Mouse (Mus musculus): ENCODE measurements at regions not wholly inside any gene's neighbourhood (a gene's known extent, or its start where the extent isn't known, plus 50 kb on each side); places are given as distances from the start of the nearest gene placed in this dataset.

DNA sequence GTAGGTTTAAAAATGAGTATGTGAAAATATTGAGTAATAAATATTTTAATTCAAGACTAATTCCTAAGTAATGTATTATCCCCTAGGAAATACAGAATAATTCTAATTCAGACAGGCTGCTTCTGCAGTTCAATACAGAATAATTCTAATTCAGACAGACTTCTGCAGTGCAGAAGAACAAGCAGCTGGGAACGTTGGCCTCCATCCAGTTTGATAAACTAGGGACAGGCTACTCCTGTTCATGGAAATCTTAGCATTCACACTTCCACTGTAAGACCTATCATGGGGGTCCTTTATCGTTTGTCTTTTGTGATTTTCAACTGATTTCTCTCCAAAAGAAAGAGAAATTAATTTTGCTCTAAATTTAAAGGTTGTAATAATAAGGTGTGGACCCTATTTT, 319.2 kb downstream of the Kctd12 start:
- ATAC-seq (ENCODE audit: low read depth), result no peak
- no peaks in the 10 kb centered on the region for H3K4me1 ChIP-seq (ENCODE audit: control insufficient read depth, insufficient read depth, low read length)
- H3K9me3 ChIP-seq (ENCODE audit: control insufficient read depth, low read length), result no peaks in the 10 kb centered on the region
- no peak overlapping the region for H3K27ac ChIP-seq (ENCODE audit: low read depth, low read length)
- H3K4me2 ChIP-seq (ENCODE audit: low read depth, low read length), result no peak overlapping the region
- H3K36me3 ChIP-seq (ENCODE audit: control insufficient read depth, insufficient read depth, low read length), result no peaks in the 10 kb centered on the region
- no peaks in the 10 kb centered on the region for H3K27me3 ChIP-seq (ENCODE audit: control insufficient read depth, insufficient read depth, low read length)
- 74% methylated on average over 2 of the region's 2 CpGs for WGBS
- no peak overlapping the region for H3K4me3 ChIP-seq (ENCODE audit: low read depth, low read length)
- H3K9ac ChIP-seq (replicated peaks; ENCODE audit: low read depth, low read length), result no peak overlapping the region

DNA sequence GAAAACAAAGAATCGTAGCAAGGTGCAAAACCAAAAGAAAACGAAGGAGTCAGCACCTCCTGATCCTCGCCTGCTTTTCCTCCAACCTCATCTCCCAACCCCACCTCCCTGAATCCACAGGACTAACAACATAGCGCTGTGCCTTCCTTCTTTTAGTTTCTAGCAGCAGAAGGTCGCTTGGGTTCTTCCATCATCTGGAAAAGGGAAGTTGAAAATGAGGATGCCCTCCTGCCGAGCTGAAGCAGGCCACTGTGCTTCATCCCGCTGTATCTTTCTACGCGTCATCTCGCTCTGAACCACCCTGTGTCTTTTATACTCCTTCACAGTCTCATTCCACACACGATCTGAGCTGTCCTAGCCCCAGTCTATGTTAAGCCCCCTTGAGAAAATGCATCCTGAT, 322.1 kb downstream of the Kctd12 start:
- Histone ChIP-seq H3K4me3 (ENCODE audit: low read depth, low read length) (no peak overlapping the region), H3K9me3 (ENCODE audit: control insufficient read depth, low read length) (no peaks in the 10 kb centered on the region), H3K36me3 (ENCODE audit: control insufficient read depth, insufficient read depth, low read length) (no peaks in the 10 kb centered on the region), H3K9ac (replicated peaks; ENCODE audit: low read depth, low read length) (no peak overlapping the region), H3K4me1 (ENCODE audit: control insufficient read depth, insufficient read depth, low read length) (no peaks in the 10 kb centered on the region), H3K27me3 (ENCODE audit: control insufficient read depth, insufficient read depth, low read length) (no peaks in the 10 kb centered on the region), H3K4me2 (ENCODE audit: low read depth, low read length) (no peak overlapping the region), H3K27ac (ENCODE audit: low read depth, low read length) (no peak overlapping the region)
- ATAC-seq (ENCODE audit: low read depth), result no peak
- 81% methylated on average over 11 of the region's 11 CpGs for WGBS

DNA sequence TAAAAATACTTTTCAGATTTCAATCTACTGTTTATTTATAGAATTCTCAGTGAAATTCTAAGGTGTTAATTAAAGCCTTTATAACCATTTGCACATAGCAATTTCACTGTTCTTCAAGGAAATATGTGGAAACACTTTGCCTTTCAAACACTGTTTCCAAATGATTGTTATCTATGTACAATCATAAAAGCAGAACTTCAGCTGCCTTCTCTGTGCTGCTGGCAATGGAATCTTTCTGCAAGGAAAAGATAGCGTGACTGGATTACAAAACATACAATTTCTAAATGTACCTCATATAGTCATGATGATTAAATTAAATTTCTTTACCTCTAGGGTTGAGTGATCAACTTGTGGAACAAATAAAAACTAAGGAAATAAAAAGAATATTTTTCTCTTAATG, 326.2 kb downstream of the Kctd12 start:
- ATAC-seq (ENCODE audit: low read depth), result no peak
- Histone ChIP-seq H3K4me3 (ENCODE audit: low read depth, low read length) (no peak overlapping the region), H3K4me1 (ENCODE audit: control insufficient read depth, insufficient read depth, low read length) (no peaks in the 10 kb centered on the region), H3K9me3 (ENCODE audit: control insufficient read depth, low read length) (no peaks in the 10 kb centered on the region), H3K27me3 (ENCODE audit: control insufficient read depth, insufficient read depth, low read length) (no peaks in the 10 kb centered on the region), H3K27ac (ENCODE audit: low read depth, low read length) (no peak overlapping the region), H3K36me3 (ENCODE audit: control insufficient read depth, insufficient read depth, low read length) (no peaks in the 10 kb centered on the region), H3K4me2 (ENCODE audit: low read depth, low read length) (no peak overlapping the region), H3K9ac (replicated peaks; ENCODE audit: low read depth, low read length) (no peak overlapping the region)
- WGBS, result 86% methylated on average over 1 of the region's 1 CpGs

DNA sequence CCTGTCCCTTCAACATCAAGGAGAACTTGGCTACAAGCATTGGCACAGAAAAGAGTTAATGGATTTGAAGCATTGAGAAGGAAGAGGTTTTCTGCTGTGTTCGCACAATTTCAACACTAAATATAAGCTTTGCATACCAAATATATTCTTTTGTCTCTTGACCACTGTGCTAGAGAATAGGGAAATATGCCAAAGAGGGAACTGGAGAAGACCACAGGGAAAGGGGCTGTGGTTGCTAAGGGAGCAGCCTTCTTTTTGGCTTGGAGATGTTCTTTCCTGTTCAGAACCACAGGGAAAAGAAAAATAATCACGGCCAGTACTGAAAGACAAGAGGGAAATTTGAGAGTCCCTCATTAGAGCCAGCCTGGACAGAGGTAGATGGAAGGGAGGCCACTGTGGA, 352.8 kb downstream of the Kctd12 start:
- Histone ChIP-seq H3K4me3 (ENCODE audit: low read depth, low read length) (no peak overlapping the region), H3K4me2 (ENCODE audit: low read depth, low read length) (no peak overlapping the region), H3K9me3 (ENCODE audit: control insufficient read depth, low read length) (no peaks in the 10 kb centered on the region), H3K27me3 (ENCODE audit: control insufficient read depth, insufficient read depth, low read length) (no peaks in the 10 kb centered on the region), H3K36me3 (ENCODE audit: control insufficient read depth, insufficient read depth, low read length) (no peaks in the 10 kb centered on the region), H3K27ac (ENCODE audit: low read depth, low read length) (no peak overlapping the region), H3K9ac (replicated peaks; ENCODE audit: low read depth, low read length) (no peak overlapping the region), H3K4me1 (ENCODE audit: control insufficient read depth, insufficient read depth, low read length) (no peaks in the 10 kb centered on the region)
- no peak for ATAC-seq (ENCODE audit: low read depth)
- WGBS, result 82% methylated on average over 2 of the region's 2 CpGs

DNA sequence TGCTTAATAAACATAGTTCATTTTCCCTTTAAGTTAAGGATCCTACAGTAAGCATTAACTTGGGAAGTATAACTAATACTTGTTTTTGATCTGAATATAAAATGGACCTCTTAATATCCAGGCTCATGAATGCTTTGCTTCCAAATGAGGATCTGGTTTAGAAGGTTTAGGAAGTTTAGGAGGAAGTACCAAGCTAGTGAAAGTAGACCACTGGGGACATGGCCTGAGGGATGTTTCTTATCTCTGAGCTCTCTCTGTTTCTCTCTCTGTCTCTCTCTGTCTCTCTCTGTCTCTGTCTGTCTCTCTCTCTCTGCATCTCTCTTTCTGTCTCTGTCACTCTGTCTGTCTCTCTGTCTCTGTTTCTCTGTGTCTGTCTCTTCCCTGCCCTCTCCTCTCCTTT, 360.9 kb downstream of the Kctd12 start:
- no peaks in the 10 kb centered on the region for H3K4me1 ChIP-seq (ENCODE audit: control insufficient read depth, insufficient read depth, low read length)
- no peaks in the 10 kb centered on the region for H3K27me3 ChIP-seq (ENCODE audit: control insufficient read depth, insufficient read depth, low read length)
- no peaks in the 10 kb centered on the region for H3K36me3 ChIP-seq (ENCODE audit: control insufficient read depth, insufficient read depth, low read length)
- no peak overlapping the region for H3K4me2 ChIP-seq (ENCODE audit: low read depth, low read length)
- no peak for ATAC-seq (ENCODE audit: low read depth)
- no peak overlapping the region for H3K4me3 ChIP-seq (ENCODE audit: low read depth, low read length)
- H3K9me3 ChIP-seq (ENCODE audit: control insufficient read depth, low read length), result no peaks in the 10 kb centered on the region
- no peak overlapping the region for H3K27ac ChIP-seq (ENCODE audit: low read depth, low read length)
- no peak overlapping the region for H3K9ac ChIP-seq (replicated peaks; ENCODE audit: low read depth, low read length)

DNA sequence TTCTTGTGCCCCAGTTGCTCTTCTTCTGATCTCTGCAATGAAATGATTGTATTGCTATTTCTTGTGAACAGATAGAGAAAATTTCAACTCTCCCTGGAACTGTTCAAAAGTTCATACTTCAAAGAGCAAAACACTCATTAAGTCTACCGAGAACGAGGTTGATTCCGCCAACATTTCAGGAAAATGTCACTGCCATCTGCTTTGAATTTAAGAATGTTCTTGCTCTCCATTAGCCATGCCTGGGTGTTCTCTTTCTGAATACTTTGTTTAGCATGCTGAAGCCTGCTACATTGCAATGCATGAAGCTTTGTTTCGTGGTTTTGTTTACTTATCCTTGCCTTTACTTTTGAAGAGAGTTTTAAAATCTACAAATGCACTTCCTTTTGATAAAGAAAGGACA, 363.4 kb downstream of the Kctd12 start:
- ATAC-seq (ENCODE audit: low read depth), result no peak
- H3K4me3 ChIP-seq (ENCODE audit: low read depth, low read length), result no peak overlapping the region
- H3K9ac ChIP-seq (replicated peaks; ENCODE audit: low read depth, low read length), result no peak overlapping the region
- no peak overlapping the region for H3K27ac ChIP-seq (ENCODE audit: low read depth, low read length)
- H3K4me2 ChIP-seq (ENCODE audit: low read depth, low read length), result no peak overlapping the region
- no peaks in the 10 kb centered on the region for H3K4me1 ChIP-seq (ENCODE audit: control insufficient read depth, insufficient read depth, low read length)
- H3K36me3 ChIP-seq (ENCODE audit: control insufficient read depth, insufficient read depth, low read length), result no peaks in the 10 kb centered on the region
- no peaks in the 10 kb centered on the region for H3K27me3 ChIP-seq (ENCODE audit: control insufficient read depth, insufficient read depth, low read length)
- H3K9me3 ChIP-seq (ENCODE audit: control insufficient read depth, low read length), result no peaks in the 10 kb centered on the region
- WGBS, result 66% methylated on average over 4 of the region's 4 CpGs

DNA sequence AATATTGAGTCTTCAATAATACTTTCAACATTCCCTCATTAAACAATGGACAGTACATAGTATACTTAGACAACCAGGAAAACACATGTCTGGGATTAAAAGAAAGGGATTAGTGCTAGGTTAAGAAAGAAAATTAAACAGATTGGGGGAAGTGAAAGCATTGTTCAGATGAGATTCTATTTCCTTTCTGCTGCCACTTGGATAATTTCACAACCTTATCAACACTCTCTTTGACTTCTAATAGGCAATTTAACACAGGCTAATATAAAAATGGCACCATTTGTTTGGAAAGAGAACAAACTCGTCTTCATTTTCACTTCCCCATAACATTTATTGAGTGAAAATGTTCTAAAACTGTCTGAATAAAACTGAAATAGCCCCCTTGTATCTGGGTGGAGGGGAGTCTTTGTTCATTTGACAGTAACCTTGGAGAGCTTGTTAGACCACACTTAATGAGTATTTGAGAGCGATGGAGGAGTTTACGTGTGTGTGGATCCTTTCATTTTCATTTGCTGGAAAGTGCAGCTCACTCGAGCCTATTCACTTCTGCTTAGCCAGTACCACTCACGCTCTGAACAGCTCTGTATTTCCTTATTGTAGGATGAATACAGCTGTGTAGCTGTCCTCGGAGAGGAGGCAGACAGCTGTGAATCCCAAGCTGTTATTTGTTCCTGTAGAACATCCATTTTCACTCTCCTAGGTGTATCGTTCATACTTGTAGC, 366.7 kb downstream of the Kctd12 start:
- no peak overlapping the region for H3K4me2 ChIP-seq (ENCODE audit: low read depth, low read length)
- no peaks in the 10 kb centered on the region for H3K36me3 ChIP-seq (ENCODE audit: control insufficient read depth, insufficient read depth, low read length)
- WGBS, result 29% methylated on average over 7 of the region's 7 CpGs
- H3K9me3 ChIP-seq (ENCODE audit: control insufficient read depth, low read length), result no peaks in the 10 kb centered on the region
- H3K27ac ChIP-seq (ENCODE audit: low read depth, low read length), result no peak overlapping the region
- no peak overlapping the region for H3K4me3 ChIP-seq (ENCODE audit: low read depth, low read length)
- no peaks in the 10 kb centered on the region for H3K4me1 ChIP-seq (ENCODE audit: control insufficient read depth, insufficient read depth, low read length)
- no peaks in the 10 kb centered on the region for H3K27me3 ChIP-seq (ENCODE audit: control insufficient read depth, insufficient read depth, low read length)
- ATAC-seq (ENCODE audit: low read depth), result no peak
- H3K9ac ChIP-seq (replicated peaks; ENCODE audit: low read depth, low read length), result no peak overlapping the region

DNA sequence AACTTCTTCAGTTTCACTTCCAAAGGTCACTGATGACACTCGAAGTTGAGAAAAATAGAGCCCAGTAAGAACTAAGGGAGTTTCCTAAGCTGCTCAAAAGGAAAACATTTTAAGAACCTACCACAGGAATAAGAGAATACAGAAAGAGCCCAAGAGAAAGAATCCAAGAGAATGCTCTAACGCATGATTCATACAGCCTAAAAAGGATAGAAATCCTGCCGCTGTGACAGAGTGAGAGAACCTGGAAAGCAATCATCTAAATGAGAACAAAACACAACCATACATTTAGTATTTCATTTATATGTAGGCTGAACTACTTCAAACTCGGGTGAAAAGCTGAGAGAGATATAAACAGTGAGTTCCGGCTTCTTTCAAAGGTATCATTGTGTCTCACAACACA, 376.4 kb downstream of the Kctd12 start:
- H3K9ac ChIP-seq (replicated peaks; ENCODE audit: low read depth, low read length), result no peak overlapping the region
- no peaks in the 10 kb centered on the region for H3K9me3 ChIP-seq (ENCODE audit: control insufficient read depth, low read length)
- H3K4me3 ChIP-seq (ENCODE audit: low read depth, low read length), result no peak overlapping the region
- 80% methylated on average over 5 of the region's 5 CpGs for WGBS
- no peaks in the 10 kb centered on the region for H3K36me3 ChIP-seq (ENCODE audit: control insufficient read depth, insufficient read depth, low read length)
- ATAC-seq (ENCODE audit: low read depth), result no peak
- no peaks in the 10 kb centered on the region for H3K4me1 ChIP-seq (ENCODE audit: control insufficient read depth, insufficient read depth, low read length)
- H3K27ac ChIP-seq (ENCODE audit: low read depth, low read length), result no peak overlapping the region
- H3K27me3 ChIP-seq (ENCODE audit: control insufficient read depth, insufficient read depth, low read length), result no peaks in the 10 kb centered on the region
- no peak overlapping the region for H3K4me2 ChIP-seq (ENCODE audit: low read depth, low read length)

DNA sequence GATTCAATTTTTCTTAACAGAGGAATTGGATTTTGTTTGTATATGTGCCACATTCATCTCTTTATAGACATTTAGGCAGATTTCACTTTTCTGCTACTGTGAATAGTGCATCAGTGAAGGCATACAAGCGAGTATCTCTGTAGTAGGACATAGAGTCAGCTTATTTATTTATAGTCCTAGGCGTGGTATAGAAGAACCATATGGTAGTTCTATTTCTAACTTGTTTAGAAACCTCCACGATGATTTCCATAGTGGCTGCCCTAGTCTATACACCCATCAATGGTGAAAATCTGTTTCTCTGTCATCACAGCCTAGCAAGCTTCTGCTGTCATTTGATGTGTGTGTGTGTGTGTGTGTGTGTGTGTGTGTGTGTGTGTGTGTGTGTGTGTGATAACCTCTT, 387.6 kb downstream of the Kctd12 start:
- no peak overlapping the region for H3K27ac ChIP-seq (ENCODE audit: low read depth, low read length)
- no peak for ATAC-seq (ENCODE audit: low read depth)
- H3K4me2 ChIP-seq (ENCODE audit: low read depth, low read length), result no peak overlapping the region
- H3K4me1 ChIP-seq (ENCODE audit: control insufficient read depth, insufficient read depth, low read length), result no peaks in the 10 kb centered on the region
- no peaks in the 10 kb centered on the region for H3K36me3 ChIP-seq (ENCODE audit: control insufficient read depth, insufficient read depth, low read length)
- no peak overlapping the region for H3K9ac ChIP-seq (replicated peaks; ENCODE audit: low read depth, low read length)
- WGBS, result 87% methylated on average over 3 of the region's 3 CpGs
- H3K27me3 ChIP-seq (ENCODE audit: control insufficient read depth, insufficient read depth, low read length), result no peaks in the 10 kb centered on the region
- H3K9me3 ChIP-seq (ENCODE audit: control insufficient read depth, low read length), result no peaks in the 10 kb centered on the region
- H3K4me3 ChIP-seq (ENCODE audit: low read depth, low read length), result no peak overlapping the region

Data from neural tube, embryonic 14.5 days (tissue).